Mouse (Mus musculus) natural killer cell, adult 2 months (primary cell): ENCODE measurements at regions not wholly inside any gene's neighbourhood (a gene's known extent, or its start where the extent isn't known, plus 50 kb on each side); places are given as distances from the start of the nearest gene placed in this dataset.

ENCODE experiments used
- DNase-seq, 2 experiments: peaks; one replicate each; pipeline ENCODE4 v3.0.0; 2022; ENCODE audit warnings: low spot score in 2 of 2

DNA sequence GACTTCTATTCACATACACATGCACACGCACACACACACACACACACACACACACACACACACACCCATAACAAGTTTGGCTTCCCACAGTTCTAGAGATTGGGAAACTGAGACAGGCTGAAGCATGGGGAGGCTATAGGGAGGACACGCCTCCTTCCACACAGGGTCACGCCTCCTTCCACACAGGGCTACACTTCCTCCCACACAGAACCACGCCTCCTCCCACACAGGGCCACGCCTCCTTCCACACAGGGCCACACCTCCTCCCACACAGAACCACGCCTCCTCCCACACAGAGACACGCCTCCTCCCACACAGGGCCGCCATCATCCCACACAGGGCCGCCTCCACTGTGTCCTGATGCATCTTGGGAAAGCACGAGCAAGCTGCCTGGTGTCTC lies 401.9 kb upstream of the Kazn start:
- no peak for DNase-seq

DNA sequence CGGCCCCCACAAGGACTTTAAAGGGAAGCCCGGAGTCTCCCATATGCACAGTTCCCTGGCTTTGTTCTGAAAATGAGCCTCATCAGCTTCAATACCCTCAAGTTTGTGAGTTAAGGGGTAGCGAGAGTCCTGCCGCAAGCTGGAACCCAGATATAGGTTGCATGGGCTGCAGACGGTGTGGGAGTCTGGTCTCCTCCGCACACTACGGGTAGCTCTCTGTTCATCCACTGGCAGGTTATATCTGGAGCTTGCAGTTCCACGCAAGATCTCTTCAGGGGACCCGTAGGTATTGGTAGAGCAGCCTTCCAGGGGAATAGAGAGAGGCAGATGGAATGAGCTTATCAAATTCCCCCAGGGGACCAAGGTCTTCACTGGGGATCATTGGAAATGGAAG lies 400.1 kb upstream of the Kazn start:
- DNase-seq: no peak

DNA sequence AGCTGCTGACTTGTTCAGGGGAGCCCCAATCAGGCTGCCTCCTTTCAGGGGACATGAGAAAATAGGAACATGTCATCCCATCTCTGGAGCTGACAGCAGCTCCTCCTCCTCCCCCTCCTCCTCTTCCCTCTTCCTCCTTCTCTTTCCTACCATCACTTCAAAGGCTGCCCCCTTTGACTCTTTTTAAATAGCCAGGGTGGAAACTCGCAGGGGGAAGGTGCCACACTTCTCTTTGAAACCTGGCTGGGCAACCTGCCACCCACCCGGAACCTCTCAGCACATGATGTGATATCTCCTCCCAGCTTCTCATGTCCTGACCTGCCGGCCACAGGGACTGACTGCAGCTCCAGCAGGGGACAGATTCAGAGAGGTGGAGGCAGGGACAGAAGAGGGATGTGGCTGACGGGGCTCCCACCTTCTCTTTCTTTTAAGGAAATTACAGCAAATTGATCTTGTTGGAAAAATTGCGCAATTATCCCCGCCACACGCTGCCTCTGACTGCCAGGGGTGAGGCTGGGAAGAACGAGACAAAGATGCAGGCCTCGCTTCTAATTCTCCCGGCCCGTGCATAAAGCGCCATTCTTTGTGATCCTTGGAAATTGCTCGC lies 399.6 kb upstream of the Kazn start:
- no peak for DNase-seq

DNA sequence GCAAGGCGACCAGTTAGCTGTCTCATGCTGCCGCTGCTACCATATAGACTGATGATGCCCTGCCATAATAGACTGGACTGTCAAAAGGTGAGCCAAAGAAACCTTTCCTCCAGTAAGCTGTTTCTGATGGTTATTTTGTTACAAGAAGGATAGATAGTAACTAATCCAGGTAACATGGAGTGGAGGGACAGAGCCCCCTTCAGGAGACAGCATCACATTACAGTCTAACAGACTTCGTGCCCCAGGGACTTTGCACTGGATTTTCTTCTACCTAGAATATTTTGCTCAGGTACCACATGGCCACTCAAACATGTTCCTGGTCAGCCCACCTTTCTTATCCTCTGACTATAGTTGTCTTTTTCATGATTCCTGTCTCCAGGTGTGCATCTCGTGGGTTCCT lies 398.9 kb upstream of the Kazn start:
- no peak for DNase-seq

DNA sequence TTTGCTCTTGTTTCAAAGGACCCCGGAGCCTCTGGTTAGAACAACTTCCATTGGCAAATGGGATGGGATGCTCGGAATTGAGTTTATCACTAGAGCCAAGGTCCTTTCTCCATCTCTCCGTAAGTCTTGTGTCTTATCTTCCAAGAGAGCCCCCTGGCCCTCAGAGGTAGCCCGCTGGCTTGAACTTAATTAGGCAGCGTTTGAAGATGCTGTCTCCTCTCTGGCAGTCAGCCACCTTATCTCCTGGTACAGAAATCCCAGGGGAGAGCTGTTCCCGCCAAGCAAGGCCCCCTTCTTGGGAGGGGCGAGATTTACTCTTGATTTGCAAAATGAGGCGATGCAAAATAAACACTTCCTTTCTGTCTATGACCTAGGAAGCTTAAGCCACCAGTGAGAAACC lies 395.2 kb upstream of the Kazn start:
- DNase-seq: no peak

DNA sequence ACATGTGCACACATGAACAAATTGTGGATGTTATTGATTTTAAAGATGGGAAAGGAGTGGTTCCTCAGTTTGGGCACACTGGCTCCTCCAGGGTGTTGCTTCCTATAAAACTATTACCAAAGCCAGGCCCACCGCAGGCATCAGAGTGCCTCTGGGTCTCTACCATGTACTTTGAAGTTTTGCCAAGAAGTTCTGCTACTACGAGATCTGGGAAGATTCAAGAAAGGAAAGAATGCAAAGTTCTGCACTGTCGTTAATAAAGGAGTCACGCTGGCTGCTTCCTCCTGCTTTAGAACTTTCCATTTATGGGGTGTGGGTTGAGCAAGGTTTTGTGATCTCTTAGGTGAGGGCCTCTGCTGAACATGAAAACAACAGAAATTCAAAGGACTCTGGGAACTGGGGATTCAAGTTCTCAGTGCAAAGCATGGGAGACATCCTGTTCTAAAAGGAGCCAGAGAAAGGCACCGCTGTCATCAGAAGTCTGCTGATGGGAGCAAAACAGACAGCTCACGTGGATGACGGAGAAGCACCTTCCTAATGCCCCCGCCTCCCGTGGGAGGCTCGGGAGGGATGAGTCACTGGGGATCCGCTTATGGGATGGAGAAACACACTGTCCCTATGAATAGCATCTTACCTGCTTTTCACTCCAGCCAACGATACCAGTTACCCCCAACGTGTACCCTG lies 394.6 kb upstream of the Kazn start:
- DNase-seq: no peak

DNA sequence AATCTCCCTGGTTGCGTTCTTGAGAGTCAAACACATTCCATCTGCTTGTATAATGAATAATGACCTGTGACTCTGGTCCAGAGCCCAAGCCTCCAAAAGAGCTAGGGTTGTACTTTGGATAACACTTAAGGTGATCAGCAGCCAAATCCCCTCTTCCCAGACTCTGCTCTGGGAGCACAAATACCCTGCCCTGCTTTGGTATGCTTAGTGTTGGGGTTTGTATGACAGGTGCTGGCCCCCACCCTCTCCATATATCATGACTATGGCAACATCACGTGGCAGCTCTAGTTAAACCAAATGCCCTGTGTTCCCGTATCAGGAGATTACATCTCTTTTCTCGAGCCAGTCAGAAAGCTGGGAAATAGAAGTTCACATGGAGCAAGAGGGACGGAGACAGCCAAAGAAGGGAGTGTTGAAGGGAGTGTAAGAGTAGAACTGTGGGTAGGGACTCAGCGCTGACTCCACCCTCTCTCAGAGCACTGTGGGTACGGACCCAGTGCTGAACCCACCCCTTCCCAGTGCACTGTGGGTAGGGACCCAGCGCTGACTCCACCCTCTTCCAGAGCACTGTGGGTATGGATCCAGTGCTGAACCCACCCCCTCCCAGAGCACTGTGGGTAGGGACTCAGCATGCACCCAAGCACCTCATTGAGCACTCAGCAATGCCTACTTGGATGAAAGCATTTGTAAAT lies 387.4 kb upstream of the Kazn start:
- no peak for DNase-seq

DNA sequence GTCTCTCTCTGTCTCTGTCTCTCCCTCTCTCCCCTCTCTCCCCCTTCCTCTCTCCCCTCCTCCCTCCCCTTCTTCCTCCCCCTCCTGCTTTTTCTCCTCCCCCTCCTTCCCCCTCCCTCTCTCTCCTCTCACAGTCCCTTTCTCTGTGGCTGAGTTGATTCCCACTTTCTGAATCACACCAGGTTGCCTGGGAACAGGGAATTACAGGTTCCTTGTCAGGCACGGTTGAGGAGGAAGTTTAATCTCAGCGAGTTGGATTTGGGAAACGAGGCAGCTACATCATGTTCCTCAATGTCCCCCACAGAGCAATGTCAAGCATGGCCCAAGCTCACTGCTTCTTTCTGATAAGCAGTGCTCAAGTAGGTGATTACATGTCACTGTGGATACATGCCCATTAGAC lies 386.3 kb upstream of the Kazn start:
- DNase-seq: no peak

DNA sequence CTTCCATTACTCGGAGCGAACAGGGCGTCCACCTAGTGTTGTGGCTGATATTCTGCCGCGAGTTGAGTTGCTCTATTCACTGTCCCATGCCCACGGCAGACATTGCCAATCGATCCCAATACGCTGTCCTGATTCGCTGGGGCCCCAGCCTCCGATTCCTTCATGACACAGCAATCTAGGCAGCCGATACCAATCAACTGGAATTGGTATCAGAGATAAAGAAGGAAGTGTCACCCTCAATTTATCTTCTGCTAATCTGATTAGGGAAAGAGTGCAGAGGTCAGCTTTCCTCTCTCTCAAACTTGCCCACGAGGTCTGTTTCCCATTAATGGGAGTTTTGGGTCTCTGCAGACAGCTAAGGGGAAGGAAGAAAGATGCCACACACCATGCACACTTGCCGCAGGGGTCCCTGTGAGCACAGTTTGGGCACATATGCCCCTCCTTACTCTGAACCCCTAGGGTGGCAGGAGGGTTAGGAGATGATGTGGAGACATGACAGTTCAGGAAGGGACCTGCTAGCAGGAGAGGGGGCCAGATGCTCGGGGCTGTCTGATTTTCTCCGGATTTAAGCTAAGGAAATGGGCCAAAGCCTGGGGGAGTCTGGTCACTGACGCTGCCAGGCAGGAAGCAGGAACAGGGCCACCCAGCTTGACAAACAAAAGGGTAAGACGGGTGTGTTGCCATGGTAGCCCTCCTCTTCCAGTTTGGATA lies 383.1 kb upstream of the Kazn start:
- no peak for DNase-seq

DNA sequence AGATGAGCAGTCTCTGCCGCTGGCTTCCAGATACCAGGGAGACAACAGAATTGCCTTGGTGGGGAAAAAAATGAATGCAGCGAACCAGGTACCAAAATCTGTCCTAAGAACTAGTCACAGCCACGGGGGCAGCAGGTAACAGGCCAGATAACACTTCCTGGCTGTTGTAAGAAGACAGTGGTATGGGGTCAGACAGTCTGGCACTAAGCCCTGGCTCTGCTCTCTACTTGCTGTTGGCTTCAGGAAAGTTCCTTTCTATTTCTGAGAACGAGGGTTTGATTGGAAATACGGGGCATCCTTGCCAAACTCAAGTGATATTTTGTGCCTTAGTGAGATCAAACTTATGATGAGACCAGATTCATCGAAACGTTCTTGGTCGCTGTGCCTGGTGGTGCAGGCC lies 380.2 kb upstream of the Kazn start:
- no peak for DNase-seq

DNA sequence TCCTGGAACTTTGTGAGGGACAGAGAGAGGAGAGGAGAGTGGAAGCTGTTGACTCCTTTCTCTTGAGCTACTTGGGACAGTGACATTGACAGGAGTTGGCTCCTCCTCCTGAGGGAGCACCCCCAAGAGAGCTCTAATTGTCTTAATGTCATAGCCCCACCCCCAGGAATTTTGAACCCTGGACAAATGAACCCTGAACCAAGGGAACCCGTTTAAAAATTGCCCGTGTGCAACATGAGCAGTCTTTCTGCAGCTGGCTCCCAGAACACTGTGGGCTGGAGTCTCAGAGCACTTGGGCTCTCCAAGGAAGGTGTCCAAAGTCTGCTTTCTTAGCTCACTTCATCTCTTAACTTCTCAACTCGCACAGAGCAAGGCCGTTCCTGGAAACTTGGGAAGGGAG lies 379.6 kb upstream of the Kazn start:
- no peak for DNase-seq

DNA sequence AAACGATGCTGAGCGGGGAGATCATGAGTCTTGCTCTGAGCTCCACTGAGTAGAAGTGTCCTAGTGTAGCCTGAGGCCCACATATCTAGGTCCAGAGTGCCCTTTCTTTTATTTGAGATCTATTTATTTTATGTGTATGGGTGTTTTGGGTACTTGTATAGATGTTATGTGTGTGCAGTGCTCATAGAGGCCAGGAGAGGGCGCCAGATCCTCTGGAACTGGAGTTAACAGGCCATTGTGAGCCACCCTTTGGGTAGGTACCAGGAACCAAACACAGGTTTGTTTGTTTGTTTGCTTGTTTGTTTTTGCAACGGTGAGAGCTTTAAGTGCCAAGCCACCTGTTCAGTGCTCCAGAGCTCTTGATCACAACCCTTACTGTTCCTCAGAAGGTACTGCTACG lies 378.5 kb upstream of the Kazn start:
- DNase-seq: no peak

DNA sequence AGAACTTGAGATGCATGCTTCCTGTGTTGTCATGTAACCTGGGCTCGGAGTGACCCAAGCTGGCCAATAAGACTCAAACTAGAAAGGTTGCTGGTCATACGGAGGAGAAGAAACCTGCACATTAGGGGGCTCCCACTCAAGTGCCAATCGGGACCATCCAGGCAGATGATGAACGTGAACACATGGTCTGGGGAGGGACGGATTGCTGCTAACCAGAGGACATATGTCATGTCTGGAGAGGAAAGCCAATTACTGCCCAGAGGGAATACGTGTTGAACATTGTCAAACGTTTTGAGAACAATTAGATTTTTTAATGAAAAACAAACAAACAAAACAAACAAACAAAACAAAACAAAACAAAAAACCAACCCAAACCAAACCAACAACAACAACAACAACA lies 377.7 kb upstream of the Kazn start:
- no peak for DNase-seq

DNA sequence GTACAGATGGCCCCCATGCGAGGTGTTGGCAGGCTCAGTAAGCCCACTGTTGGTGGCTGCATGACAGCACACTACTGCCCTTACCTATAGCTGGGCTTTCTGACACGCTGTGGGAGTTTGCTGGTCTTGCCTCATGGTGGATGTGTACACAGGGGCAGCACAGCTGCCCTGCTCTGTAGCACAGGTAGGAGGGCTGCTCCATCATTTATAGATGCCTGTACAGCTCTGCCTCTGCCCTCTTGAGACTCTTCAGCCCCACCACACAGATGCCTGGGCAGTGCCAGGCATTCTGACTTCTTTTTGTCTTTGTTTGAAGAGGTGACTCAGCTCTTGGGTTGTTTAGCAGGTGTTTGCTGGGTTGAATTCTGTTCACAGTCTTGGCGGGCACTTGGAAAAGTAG lies 365.9 kb upstream of the Kazn start:
- no peak for DNase-seq

DNA sequence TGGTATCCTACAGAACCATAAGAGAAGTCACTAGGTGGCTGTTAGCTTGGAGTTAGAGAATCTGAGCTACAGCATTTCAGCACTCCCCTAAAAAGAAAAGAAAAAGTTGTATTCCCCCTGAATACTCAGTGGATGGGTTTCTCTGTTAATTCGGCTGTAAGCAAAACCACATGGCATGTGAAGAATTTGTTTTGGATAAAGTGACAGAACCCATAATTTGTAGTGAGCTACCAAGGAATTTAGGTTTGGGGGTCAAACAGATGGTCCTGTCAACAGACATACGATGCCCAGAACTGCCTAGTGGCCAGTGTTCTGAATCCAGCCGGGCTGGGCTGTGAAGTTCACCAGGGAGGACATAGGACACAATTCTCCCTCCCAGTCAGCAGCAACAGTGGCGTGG lies 358.0 kb upstream of the Kazn start:
- no peak for DNase-seq

DNA sequence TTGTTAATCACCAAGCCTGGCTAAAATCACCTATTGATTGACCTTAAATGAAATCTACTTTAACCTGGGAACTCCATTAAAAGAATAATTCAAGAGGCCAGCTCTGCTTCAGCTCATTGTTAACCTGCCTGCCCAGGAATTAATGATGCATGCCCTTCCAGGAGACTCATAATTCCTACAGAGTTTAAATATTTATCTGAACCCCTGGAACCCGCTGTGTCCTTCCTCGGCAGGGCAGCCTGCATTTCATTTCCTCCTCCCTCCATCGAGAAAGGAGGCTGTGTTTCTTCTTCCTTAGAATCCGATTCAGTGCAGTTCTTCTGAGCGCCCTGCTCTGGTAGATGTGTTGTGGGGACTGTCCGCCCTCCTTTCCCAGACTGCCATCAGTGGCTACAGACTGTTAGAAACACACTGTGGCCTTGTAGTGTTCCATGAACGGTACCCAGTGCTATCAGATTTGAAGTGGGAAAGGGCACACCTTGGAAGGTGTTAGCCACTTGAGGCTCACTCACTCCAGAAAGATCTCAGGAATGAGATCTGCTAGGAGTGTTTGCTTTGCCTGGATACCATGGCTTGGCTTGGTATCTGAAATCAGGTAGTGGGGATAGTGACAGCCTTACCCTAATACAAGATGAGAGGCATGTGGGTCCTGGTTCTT lies 350.0 kb upstream of the Kazn start:
- no peak for DNase-seq

DNA sequence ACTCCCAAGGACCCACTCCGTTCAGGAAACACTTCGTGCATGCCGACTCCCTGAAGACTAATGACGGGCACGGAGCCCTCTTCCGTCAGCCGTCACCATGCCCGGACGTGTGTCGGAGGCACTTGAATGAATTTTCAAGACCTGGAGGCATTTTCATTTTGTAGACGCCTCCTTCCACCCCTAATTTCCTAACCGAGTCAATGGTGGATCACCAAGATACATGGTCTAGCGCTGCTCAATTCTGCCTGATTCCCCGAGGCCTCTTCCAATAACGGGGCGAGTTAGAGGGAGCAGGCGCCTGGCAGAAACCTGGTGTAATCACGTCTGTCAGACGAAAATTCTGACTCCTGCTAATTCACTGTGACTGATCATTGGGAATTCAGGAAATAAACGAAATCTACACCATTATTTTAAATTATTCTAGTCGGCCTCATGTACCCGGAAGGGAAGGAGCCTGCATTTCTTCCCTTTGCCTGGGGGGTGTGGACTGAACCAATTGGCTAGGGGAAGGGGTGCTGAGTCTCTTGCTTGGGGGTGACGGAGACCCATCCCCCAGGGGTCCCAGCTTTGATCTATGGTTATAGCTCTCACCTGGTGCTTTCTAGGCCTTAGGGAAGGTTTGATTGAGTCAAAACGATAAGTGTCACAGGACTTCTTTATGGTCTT lies 349.4 kb upstream of the Kazn start:
- DNase-seq: no peak

DNA sequence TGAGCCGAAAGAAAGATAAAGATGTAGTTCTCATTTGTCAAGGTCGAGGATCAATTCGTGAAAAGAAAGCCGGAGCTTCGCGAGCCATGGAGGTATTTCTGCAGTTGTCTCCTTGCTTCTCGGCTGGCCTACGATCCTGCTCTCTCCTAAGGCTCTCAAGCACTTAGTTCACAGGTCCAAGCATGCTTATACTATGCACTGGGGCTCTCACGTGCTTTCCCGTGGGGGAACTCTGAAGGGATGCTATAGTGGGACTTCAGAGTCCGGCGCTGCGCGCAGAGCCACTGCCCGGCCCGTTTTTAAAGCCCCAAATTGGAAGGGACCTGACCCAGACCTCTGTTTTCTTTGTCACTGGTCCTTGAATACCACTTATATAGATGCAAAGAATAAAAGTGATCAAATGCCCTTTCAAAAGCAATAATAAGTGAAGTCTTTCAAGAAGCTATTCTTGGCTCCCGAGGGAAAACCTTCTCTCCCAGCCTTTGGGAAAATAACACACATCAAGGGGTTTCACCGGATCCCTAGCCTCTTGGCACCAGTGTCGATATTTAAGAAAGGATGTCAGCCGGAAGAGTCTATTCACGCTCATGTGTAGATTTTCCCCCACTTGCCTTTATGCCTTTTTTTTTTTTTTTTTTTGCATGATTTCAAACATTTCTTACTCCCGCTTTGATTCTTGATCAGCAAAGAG lies 348.3 kb upstream of the Kazn start:
- DNase-seq: no peak

DNA sequence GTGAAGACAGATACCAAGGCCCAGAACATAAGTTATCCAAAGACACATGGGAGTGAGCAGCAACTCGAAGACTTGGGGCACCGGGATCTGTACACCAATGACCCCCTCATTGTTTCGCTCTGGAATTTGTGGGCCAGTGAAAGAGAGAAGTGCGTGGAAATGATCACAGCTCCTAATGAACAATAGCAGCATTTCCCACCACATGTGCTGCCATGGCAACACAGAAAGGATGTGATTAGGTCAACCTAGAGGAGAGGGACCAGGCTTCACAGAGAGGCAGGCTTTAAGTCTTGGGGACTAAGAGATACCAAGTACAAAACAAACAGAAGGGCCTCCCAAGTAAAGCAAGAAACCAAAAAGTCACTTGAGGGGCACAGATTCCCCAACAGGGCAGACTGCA lies 339.3 kb upstream of the Kazn start:
- DNase-seq: no peak

DNA sequence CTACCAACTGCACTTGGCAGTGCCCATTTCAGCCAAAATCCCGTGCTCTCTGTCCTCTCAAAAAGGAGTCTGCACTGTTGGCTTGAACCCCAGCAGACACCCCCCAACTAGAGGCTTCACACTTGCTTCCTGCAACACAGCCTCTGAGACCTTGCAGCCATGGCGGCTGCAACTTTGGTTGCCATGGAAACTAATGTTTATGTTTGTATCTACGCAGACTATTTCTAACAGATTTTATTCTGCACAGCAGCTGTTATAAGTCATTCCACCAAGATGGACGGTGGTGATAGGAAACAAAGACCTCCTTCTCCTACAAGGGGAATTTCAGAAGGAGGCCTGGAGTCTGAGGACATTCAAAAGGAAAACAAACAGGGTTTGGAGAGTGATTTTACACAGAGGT lies 338.3 kb upstream of the Kazn start:
- DNase-seq: no peak

DNA sequence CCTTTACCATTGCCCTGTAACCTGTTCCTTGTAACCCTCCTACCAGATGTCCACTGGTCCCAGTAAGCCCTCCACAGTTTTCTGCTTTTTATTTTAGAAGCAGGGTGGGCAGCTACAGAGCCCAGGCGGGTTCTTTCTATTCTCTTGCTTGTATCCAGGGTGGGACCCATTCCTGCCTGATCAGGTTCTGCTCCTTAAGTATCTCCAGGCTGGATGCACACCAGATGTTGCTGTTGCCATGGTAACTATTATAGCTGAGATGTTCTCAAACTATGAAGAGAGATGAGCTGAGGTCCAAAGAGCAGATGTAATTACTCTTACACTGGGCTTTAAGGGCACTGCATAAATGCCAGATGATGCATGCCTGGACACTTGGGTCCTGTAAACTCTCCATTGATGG lies 335.3 kb upstream of the Kazn start:
- no peak for DNase-seq
